Mouse (Mus musculus) cortical plate, adult 2 months (tissue): ENCODE data around the gene Fam214b.

Experiments used
- CTCF ChIP-seq: fragments of 200-500 bp; IDR thresholded peaks from 2 replicates; pipeline ENCODE4 v1.5.1; 2011; ENCODE audit warnings: mild to moderate bottlenecking, control low read depth, low read length; ENCODE audit not compliant: insufficient read depth; ENCODE audit errors: extremely low read depth
- POLR2A ChIP-seq: fragments of 200-500 bp; IDR thresholded peaks from 2 replicates; pipeline ENCODE4 v1.6.1; 2011; ENCODE audit warnings: mild to moderate bottlenecking, low read length, control low read depth; ENCODE audit not compliant: insufficient read depth; ENCODE audit errors: extremely low read depth

DNA sequence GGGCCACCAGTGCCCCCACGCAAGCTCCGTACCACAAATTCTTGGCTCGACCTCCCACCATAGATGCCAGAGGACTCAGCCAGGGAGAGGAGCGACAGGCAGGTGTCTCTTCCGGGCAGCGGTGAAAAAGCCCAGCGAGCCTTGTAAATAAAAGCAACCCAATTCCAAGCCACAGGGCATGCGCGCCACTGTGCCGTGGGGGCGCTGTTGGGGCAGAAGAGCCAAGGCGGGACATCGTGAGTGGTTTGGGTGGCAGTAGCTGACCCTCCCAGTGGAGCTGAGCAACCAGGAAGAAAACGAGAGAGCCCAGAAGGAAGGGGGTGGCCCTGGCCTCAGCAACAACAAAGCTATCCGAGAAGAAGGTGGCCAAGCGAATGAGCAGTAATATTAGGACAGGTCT, 25.1 kb downstream of the Fam214b start:
- no peak for TF ChIP-seq POLR2A
- no peak for TF ChIP-seq CTCF
